Mouse (Mus musculus) hindbrain, postnatal 0 days (tissue): ENCODE data around the gene Lamc2. TPM values are rescaled to one million over a fixed set of nuclear protein-coding genes. Genes with fewer than 3 reads are reported as not detected.

Source experiments
- ATAC-seq: fragments of 200-750 bp; cut with Nextera tagmentation; 2 replicates; pipeline ENCODE4 v1.8.0; 2017; ENCODE audit warnings: mild to moderate bottlenecking, moderate TSS enrichment, moderate library complexity
- DNase-seq: peaks from one replicate; pipeline ENCODE4 v3.0.0-alpha.2; 2015; ENCODE audit warnings: low spot score
- H3K27ac ChIP-seq: fragments of 300-500 bp; sonication (generic); 2 replicates; pipeline ENCODE4 v1.5.1; 2014; ENCODE audit warnings: mild to moderate bottlenecking
- H3K27me3 ChIP-seq: fragments of 300-500 bp; sonication (generic); 2 replicates; pipeline ENCODE4 v1.6.1; 2014; ENCODE audit warnings: low read length, mixed read lengths; ENCODE audit not compliant: insufficient read depth
- H3K36me3 ChIP-seq: fragments of 300-500 bp; sonication (generic); 2 replicates; pipeline ENCODE4 v1.6.1; 2014; ENCODE audit warnings: low read length, mixed read lengths; ENCODE audit not compliant: insufficient read depth
- H3K4me1 ChIP-seq: fragments of 300-500 bp; sonication (generic); 2 replicates; pipeline ENCODE4 v1.6.1; 2014; ENCODE audit warnings: antibody characterized with exemption, low read length, mixed read lengths; ENCODE audit not compliant: insufficient read depth
- H3K4me2 ChIP-seq: fragments of 300-500 bp; sonication (generic); 2 replicates; pipeline ENCODE4 v1.6.1; 2014; ENCODE audit warnings: low read depth, mild to moderate bottlenecking, low read length, moderate library complexity, mixed read lengths
- H3K4me3 ChIP-seq: fragments of 300-500 bp; sonication (generic); 2 replicates; pipeline ENCODE4 v1.5.1; 2014; ENCODE audit warnings: low read length
- H3K9ac ChIP-seq: fragments of 300-500 bp; sonication (generic); replicated peaks from 2 replicates; pipeline ENCODE4 v1.6.1; 2014; ENCODE audit warnings: mild to moderate bottlenecking, low read length, moderate library complexity, mixed read lengths
- H3K9me3 ChIP-seq: fragments of 300-500 bp; sonication (generic); 2 replicates; pipeline ENCODE4 v1.6.1; 2016; ENCODE audit warnings: low read length, mixed read lengths
- CTCF ChIP-seq: IDR thresholded peaks from 2 replicates; pipeline ENCODE4 v1.5.1; 2016; ENCODE audit warnings: antibody characterized with exemption, control low read depth, low read depth
- WGBS: fragments of 180-500 bp; shearing (Covaris S2); extraction: QIAGEN DNeasy Blood & Tissue Kit; methylation state at CpG from one replicate; pipeline ENCODE4 v1.1.7; 2014; 5-methylcytosine and 5-hydroxymethylcytosine counted together
- polyA plus RNA-seq: library from polyadenylated mRNA; unstranded; fragments of >200 nt; fragmentation: Nextera tagmentation; extraction: Ambion mirVana; gene quantifications from 2 replicates; pipeline ENCODE4 v1.2.1, GENCODE M21; 2015
- total RNA-seq: library from RNA; depleted of rRNA; stranded (reverse); fragments of >200 nt; gene quantifications from 2 replicates; pipeline ENCODE4 v1.2.3, GENCODE M21; 2014

The Lamc2 gene
- total and polyA plus RNA-seq, 2 experiments from 2014 or later: 4.4 to 5.8 TPM

- H3K9me3 ChIP-seq: no peaks in the 10 kb centered on the region
- TF ChIP-seq CTCF: no peak
- H3K27me3 ChIP-seq: peaks cover 5% of the 10 kb centered on the region; the same call in 1 of the 2 replicates
- H3K4me3 ChIP-seq: no peak overlapping the region
- no peak overlapping the region for H3K4me2 ChIP-seq
- peaks cover 2% of the 10 kb centered on the region; the same call in 1 of the 2 replicates for H3K4me1 ChIP-seq
- ATAC-seq: peak; percentile 58; the same call in 1 of the 2 replicates
- 49% methylated on average over 9 of the region's 9 CpGs for WGBS
- peak; percentile 62 for DNase-seq
- H3K36me3 ChIP-seq: no peaks in the 10 kb centered on the region
- H3K27ac ChIP-seq: no peak overlapping the region; the same call in 1 of the 2 replicates
- no peak overlapping the region for H3K9ac ChIP-seq
Observed at GRCm38 (mm10) chr1:153180586-153181289, 5.5 kb downstream of the Lamc2 start.

- H3K4me2 ChIP-seq: no peak overlapping the region
- no peak overlapping the region for H3K4me3 ChIP-seq
- WGBS: 80% methylated on average over 4 of the region's 4 CpGs
- no peaks in the 10 kb centered on the region for H3K36me3 ChIP-seq
- H3K9me3 ChIP-seq: no peaks in the 10 kb centered on the region
- H3K4me1 ChIP-seq: no peaks in the 10 kb centered on the region
- TF ChIP-seq CTCF: no peak
- no peak overlapping the region; the same call in 1 of the 2 replicates for H3K27ac ChIP-seq
- H3K9ac ChIP-seq: no peak overlapping the region
- DNase-seq (no peak), ATAC-seq (no peak)
- H3K27me3 ChIP-seq: peaks cover 5% of the 10 kb centered on the region; the same call in 1 of the 2 replicates
Observed at GRCm38 (mm10) chr1:153180160-153180559, 6.1 kb downstream of the Lamc2 start.

- ATAC-seq (peak; percentile 69; the same call in 1 of the 2 replicates), DNase-seq (peak; percentile 62)
- Histone ChIP-seq H3K27ac (no peak overlapping the region), H3K4me1 (no peaks in the 10 kb centered on the region; the same call in 1 of the 2 replicates), H3K27me3 (no peaks in the 10 kb centered on the region), H3K4me2 (no peak overlapping the region), H3K9ac (no peak overlapping the region), H3K9me3 (no peaks in the 10 kb centered on the region), H3K36me3 (no peaks in the 10 kb centered on the region), H3K4me3 (no peak overlapping the region)
- no peak for TF ChIP-seq CTCF
- WGBS: 71% methylated on average over 12 of the region's 12 CpGs
Observed at GRCm38 (mm10) chr1:153174801-153175200, 11.4 kb downstream of the Lamc2 start.

- H3K9ac ChIP-seq: no peak overlapping the region
- no peaks in the 10 kb centered on the region; the same call in 1 of the 2 replicates for H3K4me1 ChIP-seq
- H3K27me3 ChIP-seq: no peaks in the 10 kb centered on the region
- H3K4me2 ChIP-seq: no peak overlapping the region
- no peak for DNase-seq
- WGBS: 63% methylated on average over 3 of the region's 3 CpGs
- no peak overlapping the region for H3K27ac ChIP-seq
- H3K9me3 ChIP-seq: no peaks in the 10 kb centered on the region
- H3K4me3 ChIP-seq: no peak overlapping the region
- no peaks in the 10 kb centered on the region for H3K36me3 ChIP-seq
- no peak for ATAC-seq
- no peak for TF ChIP-seq CTCF
Observed at GRCm38 (mm10) chr1:153173276-153173675, 13.0 kb downstream of the Lamc2 start.

- Histone ChIP-seq H3K27me3 (no peaks in the 10 kb centered on the region), H3K9ac (no peak overlapping the region), H3K4me2 (no peak overlapping the region), H3K36me3 (no peaks in the 10 kb centered on the region), H3K4me3 (no peak overlapping the region), H3K4me1 (no peaks in the 10 kb centered on the region; the same call in 1 of the 2 replicates), H3K9me3 (no peaks in the 10 kb centered on the region), H3K27ac (no peak overlapping the region)
- no peak for TF ChIP-seq CTCF
- ATAC-seq (no peak), DNase-seq (no peak)
- 33% methylated on average over 9 of the region's 9 CpGs for WGBS
Observed at GRCm38 (mm10) chr1:153172291-153172731, 13.9 kb downstream of the Lamc2 start.

GRCm38 (mm10) chr1:153171011-153171410, 15.2 kb downstream of the Lamc2 start:
- no peak for TF ChIP-seq CTCF
- DNase-seq: no peak
- H3K36me3 ChIP-seq: no peaks in the 10 kb centered on the region
- H3K4me3 ChIP-seq: no peak overlapping the region
- no peak overlapping the region for H3K9ac ChIP-seq
- no peak overlapping the region for H3K4me2 ChIP-seq
- H3K27ac ChIP-seq: no peak overlapping the region
- 70% methylated on average over 10 of the region's 10 CpGs for WGBS
- no peaks in the 10 kb centered on the region; the same call in 1 of the 2 replicates for H3K4me1 ChIP-seq
- no peaks in the 10 kb centered on the region for H3K27me3 ChIP-seq
- ATAC-seq: no peak
- no peaks in the 10 kb centered on the region for H3K9me3 ChIP-seq

- Histone ChIP-seq H3K4me1 (no peaks in the 10 kb centered on the region; the same call in 1 of the 2 replicates), H3K36me3 (no peaks in the 10 kb centered on the region), H3K9me3 (no peaks in the 10 kb centered on the region), H3K27ac (no peak overlapping the region), H3K4me2 (no peak overlapping the region), H3K27me3 (no peaks in the 10 kb centered on the region), H3K9ac (no peak overlapping the region), H3K4me3 (no peak overlapping the region)
- ATAC-seq: no peak
- WGBS: 65% methylated on average over 5 of the region's 5 CpGs
- DNase-seq: no peak
- no peak for TF ChIP-seq CTCF
Observed at GRCm38 (mm10) chr1:153168293-153168692, 18.0 kb downstream of the Lamc2 start.
